Mouse (Mus musculus): ENCODE results near the gene Fbxl8.
A peak's percentile ranks its signal among the peaks of the same experiment; 100 is the strongest.
"Not testable (repeated sequence)": the region's sequence is repeated elsewhere in the genome, so short reads cannot be mapped to it uniquely, and the experiment has no call there.

Fbxl8 gene

DNA sequence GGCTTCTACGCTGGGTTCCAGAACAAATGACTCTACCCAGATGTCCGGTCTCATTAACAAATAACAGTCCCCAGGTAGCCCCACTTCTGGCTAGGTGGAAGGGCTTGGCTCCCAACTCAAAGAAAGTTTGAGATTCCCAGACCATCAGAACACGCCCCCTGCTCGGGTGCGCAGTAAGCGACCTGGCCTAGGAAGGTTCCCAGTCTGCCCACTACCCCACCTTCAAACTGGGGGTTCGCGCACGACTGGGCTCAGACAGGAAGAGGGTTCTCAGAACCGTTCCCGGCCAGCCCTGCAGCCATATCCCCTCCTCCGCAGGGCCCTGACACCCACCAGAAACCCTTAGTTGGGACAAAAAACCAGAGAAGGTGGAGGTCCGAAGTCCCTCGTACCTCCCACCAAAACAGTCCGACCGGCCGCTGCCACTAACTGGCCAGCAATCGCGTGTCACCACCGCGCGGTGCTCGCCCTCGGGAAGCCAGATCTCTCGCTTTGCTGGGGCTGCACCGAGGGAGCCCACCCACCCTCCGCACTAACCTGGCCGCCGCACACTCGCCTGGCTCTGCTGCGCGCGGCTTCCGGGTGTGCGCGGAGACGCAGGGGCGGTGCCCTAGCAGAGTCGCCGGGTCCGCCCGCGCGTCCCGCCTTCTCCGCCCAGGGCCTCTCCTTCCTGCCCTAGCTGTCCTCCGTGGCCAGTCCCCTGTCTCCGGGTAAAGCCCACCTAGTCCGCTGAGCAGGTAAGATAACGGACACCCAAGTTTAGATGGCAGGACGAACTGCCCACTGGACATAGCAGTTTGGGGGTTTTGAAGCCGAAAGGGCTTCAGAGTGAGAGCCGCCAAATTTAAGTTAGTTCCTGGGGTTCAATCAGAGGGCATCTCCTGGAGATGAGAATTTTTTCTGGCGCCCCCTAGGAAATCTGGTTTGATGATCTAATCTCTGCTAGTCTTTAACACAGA lies at the start of gene Fbxl8, which contains the start of gene Tradd:
Gene Fbxl8, plus strand, starts transcription at position 625 of the 959 bp plus-strand sequence.
Gene Tradd, minus strand, starts transcription at position 586 of the 959 bp plus-strand sequence.
- peak; percentile 87 for DNase-seq

GRCm38 (mm10) chr8:105217926-105218522 lies 46.4 kb upstream of the Fbxl8 start:
- peak; percentile 23 for DNase-seq

GRCm38 (mm10) chr8:105223850-105224249 lies 40.6 kb upstream of the Fbxl8 start:
- no peak for DNase-seq

GRCm38 (mm10) chr8:105224413-105225271 lies 39.8 kb upstream of the Fbxl8 start, which contains the start of gene D230025D16Rik:
TSS of gene D230025D16Rik (plus strand) at chr8:105225145.
- peak; percentile 96 for DNase-seq

DNA sequence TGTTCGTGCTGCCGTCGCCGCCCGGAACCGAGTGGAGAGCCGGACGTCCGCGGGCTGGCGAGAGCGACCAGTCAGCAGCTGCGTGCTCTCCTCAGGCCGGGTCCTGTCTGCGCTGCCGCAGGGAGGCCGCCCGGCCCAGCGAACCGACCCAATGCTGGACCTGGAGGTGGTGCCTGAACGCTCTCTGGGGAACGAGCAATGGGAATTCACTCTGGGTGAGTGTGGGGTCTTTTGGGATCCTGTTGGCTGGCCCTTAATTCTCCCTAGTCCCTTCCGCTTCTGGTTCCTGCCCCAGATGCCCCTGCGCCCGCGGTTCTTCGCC lies 39.2 kb upstream of the Fbxl8 start:
- no peak for DNase-seq

DNA sequence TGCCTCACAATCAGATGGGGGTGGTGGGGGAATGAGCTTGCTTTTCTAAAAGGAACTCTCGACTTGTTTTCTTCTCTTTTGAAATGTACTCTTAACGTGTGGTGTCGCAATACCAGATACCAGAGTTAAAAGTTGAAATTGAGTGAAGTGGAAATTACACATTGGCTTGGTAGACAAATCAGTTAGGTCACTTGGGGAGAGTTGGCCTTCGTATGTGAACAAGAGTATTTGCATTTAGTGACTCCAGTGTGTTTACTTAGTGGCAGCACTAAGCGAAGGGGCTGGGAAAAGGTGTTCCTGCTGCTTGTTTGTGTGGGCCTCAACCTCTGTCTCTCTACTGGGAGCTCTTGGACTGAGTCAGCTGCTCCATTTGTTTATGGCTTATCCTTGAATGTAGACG lies 38.5 kb upstream of the Fbxl8 start:
- DNase-seq, result no peak

DNA sequence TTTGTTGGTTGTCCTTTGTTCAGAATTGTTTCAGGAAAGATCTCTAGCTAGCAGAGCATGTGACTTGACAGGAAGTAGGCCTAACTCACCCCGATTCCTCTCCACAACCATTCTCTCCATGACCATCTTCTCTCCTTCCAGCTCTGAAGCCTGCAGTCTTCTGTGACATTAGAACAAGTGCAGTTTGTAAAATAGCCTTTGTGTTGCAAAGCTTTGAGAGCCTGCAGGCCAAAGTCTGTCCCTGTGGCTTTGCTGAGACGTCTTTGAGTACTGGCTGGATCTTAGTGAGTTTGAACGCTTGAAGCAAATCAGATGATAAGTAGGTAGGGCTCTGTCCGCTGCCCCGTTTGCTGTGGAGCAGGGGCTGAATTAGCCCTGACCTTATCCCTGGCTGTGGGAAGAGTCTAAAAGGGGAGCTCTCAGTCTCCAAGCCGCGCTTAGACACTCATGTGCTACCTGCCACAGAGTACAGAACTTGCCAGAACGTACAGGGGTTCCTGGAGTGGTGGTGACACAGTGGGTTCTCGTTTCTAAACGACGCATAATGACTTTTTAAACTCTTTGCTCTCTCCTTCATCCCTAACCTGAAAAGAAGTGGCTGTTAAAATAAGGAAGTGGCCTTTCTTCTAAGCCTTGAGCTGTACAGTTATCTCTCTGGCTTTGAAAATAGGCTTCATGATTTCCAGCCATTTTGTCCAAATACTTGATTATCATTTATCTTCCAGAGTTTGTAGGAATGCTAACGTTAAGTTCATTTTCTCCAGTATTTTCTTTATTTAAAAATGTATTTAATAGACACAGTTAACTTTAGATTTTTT lies 32.7 kb upstream of the Fbxl8 start:
- DNase-seq, result no peak

- DNase-seq, result not testable (repeated sequence)
These were observed 32.1 kb upstream of the Fbxl8 start for GRCm38 (mm10) chr8:105232321-105232693.

DNA sequence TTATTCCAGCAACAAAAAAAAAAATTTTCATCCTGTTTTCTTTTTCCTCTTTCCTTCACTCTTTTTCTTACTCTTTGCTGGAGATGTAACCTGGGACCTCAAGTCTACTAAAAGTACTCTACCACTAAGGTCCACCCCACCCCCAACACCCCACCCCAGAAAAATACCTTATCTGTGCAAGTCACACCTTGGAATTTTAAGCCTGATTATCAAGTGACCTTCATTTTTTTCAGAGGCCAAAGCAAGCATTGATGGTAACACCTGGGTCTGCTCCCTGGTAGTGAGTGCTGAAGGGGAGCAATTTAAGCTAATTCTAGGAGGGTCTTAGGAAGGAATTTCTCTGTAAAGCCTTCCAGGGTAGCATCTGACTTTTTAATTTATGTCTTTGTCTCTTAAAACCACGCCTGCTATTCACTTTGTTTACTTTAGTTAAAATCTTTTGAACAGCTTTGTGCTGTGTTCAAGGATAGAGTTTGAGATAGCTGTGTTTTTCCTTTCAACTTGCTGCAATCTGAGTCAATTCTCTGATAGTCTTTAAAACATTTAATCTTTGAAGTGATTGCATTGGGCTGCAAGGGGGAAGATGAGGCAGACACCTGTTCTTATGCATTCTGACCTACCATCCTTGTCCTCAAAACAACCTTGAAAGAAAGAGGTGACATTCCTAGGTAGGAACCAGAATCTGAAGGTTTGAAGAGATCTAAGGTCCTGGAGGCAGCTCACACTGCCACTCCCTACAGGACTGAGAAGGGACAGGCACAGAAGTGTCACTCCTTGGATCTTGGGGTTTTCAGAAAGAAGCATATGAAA lies 31.1 kb upstream of the Fbxl8 start:
- no peak for DNase-seq

DNA sequence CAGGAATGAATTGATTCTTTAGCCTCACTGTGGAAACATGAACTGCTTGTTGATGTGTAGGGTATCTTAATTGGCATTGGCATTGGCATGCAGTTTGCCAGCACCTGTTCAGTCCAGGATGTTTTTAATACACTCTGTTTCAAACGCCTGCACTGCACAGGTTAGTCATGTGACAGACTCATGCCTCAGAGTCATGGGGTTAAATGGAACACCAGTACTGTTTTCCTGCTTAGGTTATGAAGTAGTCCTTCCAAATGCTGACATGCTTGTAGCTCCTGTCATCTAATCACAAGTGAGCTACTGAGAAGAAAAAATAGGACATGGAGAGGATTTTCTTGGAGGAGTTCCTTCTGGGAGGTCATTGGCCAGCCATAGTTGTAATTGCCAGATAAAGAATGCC lies 29.2 kb upstream of the Fbxl8 start:
- DNase-seq, result no peak

DNA sequence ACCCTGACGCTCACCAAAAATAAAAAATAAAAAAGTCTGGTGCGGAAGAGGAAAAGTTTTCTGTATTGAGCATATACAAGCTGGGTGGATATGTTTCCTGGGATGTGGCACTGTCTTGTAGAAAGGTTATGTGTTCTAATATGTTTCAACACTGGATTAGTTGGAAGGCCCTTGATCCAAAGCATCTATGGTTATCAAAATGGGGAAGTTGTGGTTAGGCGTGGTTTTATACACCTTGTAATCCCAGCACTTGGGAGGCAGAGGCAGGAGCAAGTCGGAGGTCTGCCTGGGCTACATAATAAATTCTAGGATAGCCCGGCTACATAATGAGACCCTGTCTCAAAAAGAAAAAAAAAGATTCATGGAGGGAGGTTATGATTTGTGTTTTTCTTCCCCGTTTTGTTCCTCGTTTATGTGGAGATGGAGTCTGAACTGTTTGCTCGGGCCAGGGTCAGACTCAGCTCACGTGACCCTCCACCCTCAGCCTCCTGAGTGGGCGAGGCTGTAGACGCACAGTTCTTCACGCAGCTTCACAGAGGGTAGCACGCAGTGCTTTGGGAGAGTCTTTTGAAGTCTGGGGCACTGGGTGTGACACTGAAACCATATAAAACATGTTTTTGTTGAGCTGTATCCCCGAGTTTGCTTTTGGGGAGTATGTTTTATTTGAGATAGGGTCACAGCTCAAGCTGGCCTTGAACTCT lies 26.9 kb upstream of the Fbxl8 start:
- no peak for DNase-seq

GRCm38 (mm10) chr8:105241016-105241415 lies 23.4 kb upstream of the Fbxl8 start:
- DNase-seq, result no peak

DNA sequence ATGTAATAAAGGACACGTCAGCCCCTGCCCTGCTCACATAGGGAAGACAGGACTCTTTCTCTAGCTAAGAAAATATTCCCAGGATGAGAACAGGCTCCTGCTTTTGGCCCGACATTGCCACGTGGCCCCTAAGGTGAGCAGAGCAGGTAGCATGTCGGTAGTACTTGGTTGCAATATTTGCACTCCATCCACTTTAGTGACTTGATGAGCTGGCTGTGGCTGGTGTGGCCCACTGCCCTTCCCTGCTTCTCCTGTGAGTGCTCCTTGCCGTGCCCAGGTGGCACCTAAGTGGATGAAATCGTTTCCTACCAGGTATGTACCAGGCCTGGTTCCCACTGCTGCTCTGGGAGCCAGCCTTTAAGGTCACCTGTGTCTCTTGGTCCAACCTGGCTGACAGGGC lies 12.5 kb upstream of the Fbxl8 start:
- DNase-seq, result no peak

- DNase-seq, result no peak
These were observed 11.5 kb upstream of the Fbxl8 start for GRCm38 (mm10) chr8:105252680-105253537.

- DNase-seq, result no peak
These were observed 10.7 kb upstream of the Fbxl8 start for GRCm38 (mm10) chr8:105253766-105254151.

- DNase-seq, result peak; percentile 92
These were observed 10.1 kb upstream of the Fbxl8 start for GRCm38 (mm10) chr8:105254152-105254965.

DNA sequence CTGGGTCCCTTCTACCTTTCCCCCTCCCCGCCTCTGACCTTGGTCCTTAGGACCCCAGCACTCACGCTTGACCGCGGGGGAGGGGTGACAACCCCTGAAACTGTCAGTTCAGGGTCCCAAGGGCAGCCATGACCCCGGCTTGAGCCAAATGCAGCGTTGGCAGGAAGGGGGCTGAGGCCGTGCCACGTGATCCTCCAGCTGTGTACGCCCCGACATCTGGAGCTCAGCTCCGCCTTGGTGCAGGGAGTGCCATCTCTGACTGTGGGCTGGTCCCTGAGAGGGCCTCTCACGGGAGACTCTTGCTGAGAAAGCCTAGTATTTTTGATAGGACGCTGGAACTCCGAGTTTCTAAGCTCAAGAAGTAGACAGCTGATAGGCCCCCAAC lies 9.5 kb upstream of the Fbxl8 start, which contains the start of gene B3gnt9:
Gene B3gnt9, minus strand, starts transcription at position 188 of the 385 bp plus-strand sequence.
- DNase-seq, result peak; percentile 66

DNA sequence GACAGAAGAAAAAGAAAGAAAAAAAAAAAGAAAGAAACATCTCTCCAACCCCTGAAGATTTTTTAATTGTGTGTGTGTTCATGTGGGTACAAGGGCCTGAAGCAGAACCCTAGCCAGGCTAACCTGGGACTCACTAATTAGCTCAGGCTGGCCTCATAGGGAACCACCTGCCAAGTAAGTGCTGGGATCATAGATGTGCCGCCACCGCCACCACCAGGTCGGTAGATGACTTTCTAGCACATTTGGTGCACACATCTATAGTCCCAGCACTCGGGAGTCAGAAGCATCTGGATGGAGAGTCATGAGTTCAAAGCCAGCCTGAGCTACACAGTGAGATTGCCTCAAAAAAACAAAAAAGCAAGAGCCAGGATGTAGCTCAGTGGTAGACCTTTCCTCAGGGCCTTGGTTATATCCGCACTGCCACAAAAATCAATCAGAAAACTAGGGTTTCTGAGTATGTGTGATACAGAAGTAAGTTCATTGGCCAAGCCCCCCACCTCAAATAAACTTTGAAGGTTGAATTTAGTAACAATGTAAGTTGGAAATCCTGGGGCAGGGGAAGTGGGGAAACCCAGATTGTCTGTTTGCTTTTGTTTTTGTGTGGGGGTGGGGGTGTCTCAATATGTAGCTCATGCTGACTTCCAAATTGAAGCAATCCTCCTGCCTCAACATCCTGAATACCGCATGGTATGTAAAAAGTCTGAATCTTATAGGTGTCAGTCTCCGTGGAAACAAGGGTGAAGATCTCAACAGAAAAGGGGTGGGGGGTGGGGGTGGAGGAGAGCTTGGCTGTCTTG lies 6.9 kb upstream of the Fbxl8 start:
- DNase-seq, result no peak

Data from kidney, postnatal 14 days (tissue).